Mouse (Mus musculus) left cerebral cortex, adult 8-10 months (tissue): ENCODE measurements around the gene Xlr. TPM values are rescaled to one million over a fixed set of nuclear protein-coding genes. Genes with fewer than 3 reads are reported as not detected.
"Not testable (repeated sequence)": the region's sequence is repeated elsewhere in the genome, so short reads cannot be mapped to it uniquely, and the experiment has no call there.

Experiments used
- DNase-seq, 2 experiments: peaks; one replicate each; pipeline ENCODE4 v3.0.0; 2022; ENCODE audit warnings: low spot score in 2 of 2
- total RNA-seq, 4 experiments: library from RNA; stranded (reverse); gene quantifications; 2 replicates each; pipeline ENCODE4 v1.2.4; 2022

Xlr gene
- total RNA-seq, result 1 to 10 TPM; 1.2 to 3.3 (median 1.9) TPM

- not testable (repeated sequence) for DNase-seq
These were observed at the start of gene Xlr for GRCm38 (mm10) chrX:53797519-53797918. Gene Xlr, minus strand, starts transcription at chrX:53797706.

GRCm38 (mm10) chrX:53799074-53799473 is 1.6 kb upstream of the Xlr start:
- DNase-seq, result no peak

- DNase-seq, result no peak
These were observed 21.2 kb downstream of the Xlr start, which contains the start of gene Zfp36l3 for GRCm38 (mm10) chrX:53776276-53776675. Gene Zfp36l3, minus strand, starts transcription at chrX:53776394.

- no peak for DNase-seq
These were observed 39.8 kb downstream of the Xlr start, which contains the start of gene 1700013H16Rik for GRCm38 (mm10) chrX:53757736-53758135. Gene 1700013H16Rik, minus strand, starts transcription at chrX:53757831.

- no peak for DNase-seq
These were observed 44.7 kb downstream of the Xlr start for GRCm38 (mm10) chrX:53752851-53753250.

GRCm38 (mm10) chrX:53728967-53729366 is 68.5 kb downstream of the Xlr start:
- DNase-seq, result no peak

Other genes with a start within 250 kb of the Xlr start
- gene Rtl8c, start 189.7 kb downstream of the Xlr start, total RNA-seq, result 100 to 1,000 TPM; 232 to 317 (median 268) TPM
- gene Gm14597, start 188.7 kb downstream of the Xlr start, total RNA-seq, result not detected
- 100 to 1,000 TPM; 283 to 387 (median 311) TPM for gene Rtl8a, start 154.0 kb downstream of the Xlr start, total RNA-seq
- gene Rtl8b, start 127.3 kb downstream of the Xlr start, total RNA-seq, result 100 to 1,000 TPM; 216 to 264 (median 237) TPM
- gene 4930502E18Rik, start 72.9 kb downstream of the Xlr start, total RNA-seq, result under 1 TPM in 3 of 4 experiments, not detected in 1; 0.35 to 0.68 (median 0.46) TPM
- not detected for gene 1700013H16Rik, start 39.9 kb downstream of the Xlr start, total RNA-seq
- under 1 TPM in 1 of 4 experiments, not detected in 3; 0.16 TPM for gene Zfp36l3, start 21.3 kb downstream of the Xlr start, total RNA-seq